Mouse (Mus musculus) limb, embryonic 11.5 days (tissue): ENCODE measurements around the gene Mrps35. TPM values are rescaled to one million over a fixed set of nuclear protein-coding genes. Genes with fewer than 3 reads are reported as not detected.

ENCODE experiments used
- ATAC-seq: fragments of 200-750 bp; cut with Nextera tagmentation; 2 replicates; pipeline ENCODE4 v1.8.0; 2017; ENCODE audit warnings: low read depth; ENCODE audit not compliant: insufficient number of reproducible peaks, low FRiP score, low TSS enrichment
- DNase-seq: peaks from one replicate; pipeline ENCODE4 v3.0.0-alpha.2; 2015; ENCODE audit warnings: low spot score
- H3K27ac ChIP-seq: fragments of 300-500 bp; sonication (generic); replicated peaks from 2 replicates; pipeline ENCODE4 v1.5.1; 2014; ENCODE audit warnings: low read depth, mild to moderate bottlenecking, low read length
- H3K27me3 ChIP-seq: fragments of 300-500 bp; sonication (generic); 2 replicates; pipeline ENCODE4 v1.6.1; 2014; ENCODE audit warnings: mild to moderate bottlenecking, low read length, mixed read lengths; ENCODE audit not compliant: control insufficient read depth, insufficient read depth
- H3K36me3 ChIP-seq: fragments of 300-500 bp; sonication (generic); 2 replicates; pipeline ENCODE4 v1.6.1; 2014; ENCODE audit warnings: mild to moderate bottlenecking, low read length, moderate library complexity, mixed read lengths; ENCODE audit not compliant: control insufficient read depth, insufficient read depth
- H3K4me1 ChIP-seq: fragments of 300-500 bp; sonication (generic); 2 replicates; pipeline ENCODE4 v1.6.1; 2014; ENCODE audit warnings: low read length, mixed read lengths; ENCODE audit not compliant: control insufficient read depth, insufficient read depth
- H3K4me2 ChIP-seq: fragments of 300-500 bp; sonication (generic); 2 replicates; pipeline ENCODE4 v1.6.1; 2014; ENCODE audit warnings: low read depth, mild to moderate bottlenecking, moderate library complexity; ENCODE audit not compliant: severe bottlenecking
- H3K4me3 ChIP-seq: fragments of 300-500 bp; sonication (generic); 2 replicates; pipeline ENCODE4 v1.5.1; 2014; ENCODE audit warnings: low read depth, low read length
- H3K9ac ChIP-seq: fragments of 300-500 bp; sonication (generic); 2 replicates; pipeline ENCODE4 v1.6.1; 2014; ENCODE audit warnings: mild to moderate bottlenecking, low read length
- H3K9me3 ChIP-seq: fragments of 300-500 bp; sonication (generic); 2 replicates; pipeline ENCODE4 v1.6.1; 2016; ENCODE audit warnings: low read length; ENCODE audit not compliant: control insufficient read depth
- WGBS: fragments of 180-500 bp; shearing (Covaris S2); extraction: QIAGEN DNeasy Blood & Tissue Kit; methylation state at CpG from one replicate; pipeline ENCODE4 v1.1.7; 2014; 5-methylcytosine and 5-hydroxymethylcytosine counted together
- polyA plus RNA-seq: library from polyadenylated mRNA; unstranded; fragments of >200 nt; fragmentation: Nextera tagmentation; extraction: Ambion mirVana; gene quantifications from 2 replicates; pipeline ENCODE4 v1.2.1, GENCODE M21; 2014

Mrps35 gene
- polyA plus RNA-seq, 1 experiment from 2014 or later, result 111 TPM

DNA sequence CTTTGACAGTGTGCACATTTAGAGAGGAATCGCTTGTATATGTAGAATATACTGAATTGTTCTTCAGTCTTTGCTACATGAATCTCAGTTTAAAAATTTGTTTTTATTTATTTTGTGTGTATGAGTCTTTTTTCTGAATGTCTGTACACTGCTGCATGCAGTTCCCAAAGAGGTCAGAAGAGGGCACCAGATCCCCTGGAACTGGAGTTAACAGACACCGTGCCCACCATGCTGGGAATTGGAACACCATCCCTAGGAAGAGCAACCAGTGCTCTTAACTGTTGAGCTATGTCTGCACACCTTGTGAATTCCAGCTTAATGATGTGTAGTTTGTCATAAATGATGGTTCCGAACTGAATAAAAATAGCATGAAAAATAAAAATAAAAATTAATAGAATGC lies 34.4 kb upstream of the Mrps35 start:
- WGBS, result 60% methylated on average over 3 of the region's 3 CpGs
- no peaks in the 10 kb centered on the region for H3K36me3 ChIP-seq
- no peak for ATAC-seq
- no peak overlapping the region for H3K4me3 ChIP-seq
- H3K9me3 ChIP-seq, result no peaks in the 10 kb centered on the region
- H3K27ac ChIP-seq, result no peak overlapping the region
- H3K9ac ChIP-seq, result no peak overlapping the region
- no peaks in the 10 kb centered on the region for H3K27me3 ChIP-seq
- no peaks in the 10 kb centered on the region for H3K4me1 ChIP-seq
- DNase-seq, result peak; percentile 80
- no peak overlapping the region for H3K4me2 ChIP-seq

DNA sequence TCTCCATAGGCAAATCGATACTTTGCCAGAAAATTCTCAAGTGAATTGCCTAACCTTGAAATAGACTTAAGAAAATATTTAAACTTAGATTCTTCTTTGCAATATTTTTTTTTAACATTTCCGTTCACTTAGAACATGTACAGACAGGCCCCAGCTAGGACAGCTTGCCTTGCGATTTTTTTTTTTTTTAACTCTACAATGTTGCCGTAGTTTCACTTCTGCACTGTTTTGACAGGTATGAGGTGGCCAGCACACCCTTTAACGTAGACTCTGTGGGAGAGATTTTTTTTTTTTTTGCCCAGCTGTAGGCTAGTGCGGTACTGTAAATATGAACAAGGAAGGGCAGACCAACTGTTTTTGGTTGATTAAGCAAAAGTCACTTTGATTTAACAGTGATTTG lies 32.2 kb upstream of the Mrps35 start:
- no peaks in the 10 kb centered on the region for H3K36me3 ChIP-seq
- H3K4me1 ChIP-seq, result no peaks in the 10 kb centered on the region
- H3K4me2 ChIP-seq, result no peak overlapping the region
- 83% methylated on average over 6 of the region's 6 CpGs for WGBS
- no peak overlapping the region for H3K27ac ChIP-seq
- no peaks in the 10 kb centered on the region for H3K9me3 ChIP-seq
- DNase-seq, result no peak
- ATAC-seq, result no peak
- no peak overlapping the region for H3K9ac ChIP-seq
- no peak overlapping the region for H3K4me3 ChIP-seq
- no peaks in the 10 kb centered on the region for H3K27me3 ChIP-seq

DNA sequence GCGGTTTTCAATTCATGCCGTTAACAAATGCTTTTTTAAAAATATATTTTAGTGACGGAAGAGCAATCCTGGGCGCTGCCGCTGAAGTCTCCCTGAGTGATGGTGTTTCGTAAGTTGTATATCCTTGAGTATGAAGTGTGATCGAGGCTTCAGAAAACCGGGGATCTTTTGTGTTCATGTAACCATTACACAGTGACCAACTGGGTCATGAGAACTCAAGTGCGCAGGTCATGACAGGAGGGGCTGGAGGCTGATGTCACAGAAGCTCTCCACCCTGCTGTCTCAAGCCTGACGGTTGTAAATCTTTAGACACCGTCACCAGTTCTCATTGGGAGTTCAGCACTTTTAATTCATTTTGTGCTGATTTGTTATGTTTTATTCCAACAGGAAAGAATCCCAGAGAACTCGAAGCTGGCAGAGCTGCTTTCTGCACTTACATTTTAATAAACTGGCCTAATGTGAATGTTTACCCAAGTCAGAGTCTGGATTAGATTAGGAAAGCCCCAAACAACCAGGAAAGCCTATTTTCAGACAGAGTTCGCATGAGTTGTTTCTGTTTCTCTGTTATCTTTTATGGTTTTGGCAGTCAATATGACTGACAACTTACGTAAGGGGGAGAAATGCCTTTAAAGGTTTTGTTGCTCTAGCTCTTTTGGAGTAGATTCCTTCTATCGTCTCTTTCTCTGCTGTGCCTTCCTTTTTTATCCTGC lies 31.6 kb upstream of the Mrps35 start:
- Histone ChIP-seq H3K27ac (no peak overlapping the region), H3K4me2 (no peak overlapping the region)

DNA sequence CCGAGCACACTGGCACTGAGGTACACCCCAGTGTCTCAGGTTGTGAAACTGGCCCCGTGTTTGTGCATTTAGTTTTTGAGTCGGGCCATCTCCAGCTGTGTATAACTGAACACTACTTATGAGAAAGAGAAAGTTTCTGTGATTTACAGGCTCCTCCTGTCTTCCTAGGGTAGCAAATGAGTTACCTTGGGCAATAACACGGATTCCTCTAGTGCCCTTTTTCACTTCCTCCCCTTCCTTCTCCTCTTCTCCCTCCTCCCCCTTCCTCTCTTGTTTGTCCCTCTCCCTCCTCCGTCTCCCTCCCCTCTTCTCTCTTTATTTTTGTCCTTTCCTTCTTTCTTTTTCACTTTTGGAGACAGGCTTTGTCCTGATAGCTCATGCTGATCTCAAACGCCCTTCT lies 31.0 kb upstream of the Mrps35 start:
- Histone ChIP-seq H3K4me3 (no peak overlapping the region), H3K4me1 (no peaks in the 10 kb centered on the region), H3K36me3 (no peaks in the 10 kb centered on the region), H3K27ac (no peak overlapping the region), H3K4me2 (no peak overlapping the region), H3K27me3 (no peaks in the 10 kb centered on the region), H3K9ac (no peak overlapping the region), H3K9me3 (no peaks in the 10 kb centered on the region)
- ATAC-seq, result no peak
- DNase-seq, result no peak
- 68% methylated on average over 6 of the region's 6 CpGs for WGBS

More for the DNA sequence above, 31.6 kb upstream of the Mrps35 start:
- Histone ChIP-seq H3K9ac (no peak overlapping the region), H3K36me3 (no peaks in the 10 kb centered on the region), H3K4me3 (no peak overlapping the region), H3K27me3 (no peaks in the 10 kb centered on the region), H3K4me1 (no peaks in the 10 kb centered on the region), H3K9me3 (no peaks in the 10 kb centered on the region)
- ATAC-seq (no peak), DNase-seq (no peak)
- WGBS, result 83% methylated on average over 15 of the region's 15 CpGs

DNA sequence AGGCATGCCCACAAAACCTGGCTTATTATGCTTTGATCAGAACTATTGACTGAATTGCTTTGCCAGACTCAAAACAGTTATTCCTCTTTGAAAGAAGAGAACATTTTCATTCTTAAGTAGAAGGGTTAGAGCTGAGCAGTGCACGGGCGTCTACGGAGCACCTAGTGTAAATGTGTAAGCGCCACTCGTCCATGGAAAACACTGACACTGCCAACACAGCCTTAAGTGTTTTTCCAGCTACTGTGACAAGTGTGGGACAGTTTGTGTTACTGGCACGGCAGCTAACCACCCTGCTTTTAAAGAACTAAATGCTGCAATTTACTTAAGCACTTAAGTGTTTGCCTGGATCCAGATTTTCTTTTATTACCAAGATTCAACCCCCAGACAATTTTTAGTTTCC lies 30.6 kb upstream of the Mrps35 start:
- Histone ChIP-seq H3K4me2 (no peak overlapping the region), H3K4me1 (no peaks in the 10 kb centered on the region), H3K27ac (no peak overlapping the region), H3K27me3 (no peaks in the 10 kb centered on the region), H3K36me3 (no peaks in the 10 kb centered on the region), H3K4me3 (no peak overlapping the region), H3K9ac (no peak overlapping the region), H3K9me3 (no peaks in the 10 kb centered on the region)
- DNase-seq (no peak), ATAC-seq (no peak)
- 78% methylated on average over 6 of the region's 6 CpGs for WGBS

DNA sequence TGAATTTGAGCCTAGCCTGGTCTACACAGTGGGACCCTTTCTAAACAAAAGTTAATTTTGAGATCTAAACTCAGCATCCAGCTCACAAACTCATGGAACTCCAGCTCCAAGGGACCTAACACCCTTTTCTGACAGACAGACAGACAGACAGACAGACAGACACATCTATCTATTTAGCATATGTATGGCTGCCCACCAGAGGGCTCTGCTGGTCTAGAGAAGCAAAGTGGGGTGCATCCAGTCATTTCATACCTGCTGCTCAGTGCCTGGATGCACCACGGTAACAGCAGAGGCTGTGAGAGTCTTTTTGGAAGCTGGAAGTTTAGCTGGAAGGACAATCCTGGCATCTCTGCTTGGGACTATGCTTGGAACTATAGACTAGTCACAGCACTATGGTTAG lies 29.0 kb upstream of the Mrps35 start:
- H3K9ac ChIP-seq, result no peak overlapping the region
- no peak overlapping the region for H3K27ac ChIP-seq
- no peaks in the 10 kb centered on the region for H3K4me1 ChIP-seq
- no peak for ATAC-seq
- H3K4me2 ChIP-seq, result no peak overlapping the region
- 83% methylated on average over 1 of the region's 1 CpGs for WGBS
- no peaks in the 10 kb centered on the region for H3K27me3 ChIP-seq
- DNase-seq, result no peak
- no peaks in the 10 kb centered on the region for H3K36me3 ChIP-seq
- no peaks in the 10 kb centered on the region for H3K9me3 ChIP-seq
- H3K4me3 ChIP-seq, result no peak overlapping the region

GRCm38 (mm10) chr6:147017906-147018305 lies 24.7 kb upstream of the Mrps35 start:
- whole genome bisulfite sequencing, result 89% methylated on average over 4 of the region's 4 CpGs
- no peaks in the 10 kb centered on the region for H3K36me3 ChIP-seq
- DNase-seq (no peak), ATAC-seq (no peak)
- no peak overlapping the region for H3K4me3 ChIP-seq
- H3K9ac ChIP-seq, result no peak overlapping the region
- no peak overlapping the region for H3K27ac ChIP-seq
- no peaks in the 10 kb centered on the region for H3K4me1 ChIP-seq
- H3K9me3 ChIP-seq, result no peaks in the 10 kb centered on the region
- H3K4me2 ChIP-seq, result no peak overlapping the region
- no peaks in the 10 kb centered on the region for H3K27me3 ChIP-seq

- no peak for ATAC-seq
- Histone ChIP-seq H3K27ac (no peak overlapping the region), H3K9me3 (no peaks in the 10 kb centered on the region), H3K9ac (no peak overlapping the region), H3K4me2 (no peak overlapping the region), H3K4me3 (no peak overlapping the region), H3K27me3 (no peaks in the 10 kb centered on the region), H3K36me3 (no peaks in the 10 kb centered on the region), H3K4me1 (no peaks in the 10 kb centered on the region)
- no peak for DNase-seq
- whole genome bisulfite sequencing, result 95% methylated on average over 5 of the region's 5 CpGs
Observed at GRCm38 (mm10) chr6:147018364-147018763, 24.2 kb upstream of the Mrps35 start.

DNA sequence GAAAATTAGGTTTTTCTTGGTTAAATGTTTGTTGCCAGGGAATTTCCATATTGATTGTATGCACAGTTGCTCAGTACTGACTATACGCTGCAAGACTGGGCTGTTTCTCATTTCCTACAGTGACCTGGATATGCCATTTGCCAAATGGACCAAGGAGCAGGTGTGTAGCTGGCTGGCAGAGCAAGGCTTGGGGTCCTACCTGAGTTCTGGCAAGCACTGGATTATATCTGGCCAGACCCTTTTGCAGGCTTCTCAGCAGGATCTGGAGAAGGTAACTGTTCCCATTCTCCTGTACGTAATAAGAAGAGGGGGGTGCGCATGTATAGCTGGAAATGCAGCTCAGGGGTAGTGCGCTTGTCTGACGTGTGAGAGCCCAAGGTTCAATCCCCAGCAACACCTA lies 21.4 kb upstream of the Mrps35 start:
- 96% methylated on average over 5 of the region's 5 CpGs for WGBS
- H3K4me2 ChIP-seq, result no peak overlapping the region
- no peaks in the 10 kb centered on the region for H3K36me3 ChIP-seq
- H3K9ac ChIP-seq, result no peak overlapping the region
- no peak overlapping the region for H3K4me3 ChIP-seq
- ATAC-seq (no peak), DNase-seq (no peak)
- no peaks in the 10 kb centered on the region for H3K4me1 ChIP-seq
- H3K27me3 ChIP-seq, result no peaks in the 10 kb centered on the region
- no peak overlapping the region for H3K27ac ChIP-seq
- no peaks in the 10 kb centered on the region for H3K9me3 ChIP-seq
